Mouse (Mus musculus) kidney, postnatal 25 days (tissue): ENCODE data around the gene Gpc6.
"Not testable (repeated sequence)": the region's sequence is repeated elsewhere in the genome, so short reads cannot be mapped to it uniquely, and the experiment has no call there.

Source experiments
- DNase-seq, 2 experiments: peaks; one replicate each; pipeline ENCODE4 v3.0.0; 2021; ENCODE audit warnings: mixed read lengths in 2 of 2

The Gpc6 gene

DNA sequence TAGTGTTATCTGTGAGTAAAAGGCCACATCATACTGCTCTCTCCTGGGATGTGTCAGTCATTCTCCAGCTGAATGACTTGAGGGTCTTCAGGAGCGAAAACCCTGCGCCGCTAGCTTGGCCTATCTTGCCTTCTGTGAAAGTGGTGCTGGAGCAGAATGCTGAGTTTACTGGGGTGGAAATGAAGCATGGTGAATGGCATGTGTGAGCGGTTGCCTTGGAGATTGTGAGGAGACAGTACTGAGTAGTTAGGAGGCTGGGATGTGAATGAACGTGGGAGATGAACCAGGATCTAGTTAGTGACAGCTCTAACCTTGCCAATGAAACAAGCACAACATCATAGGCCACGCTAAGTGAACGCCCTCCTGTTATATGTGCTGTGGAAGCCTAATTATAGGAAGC is 458.1 kb downstream of the Gpc6 start:
- DNase-seq = no peak

DNA sequence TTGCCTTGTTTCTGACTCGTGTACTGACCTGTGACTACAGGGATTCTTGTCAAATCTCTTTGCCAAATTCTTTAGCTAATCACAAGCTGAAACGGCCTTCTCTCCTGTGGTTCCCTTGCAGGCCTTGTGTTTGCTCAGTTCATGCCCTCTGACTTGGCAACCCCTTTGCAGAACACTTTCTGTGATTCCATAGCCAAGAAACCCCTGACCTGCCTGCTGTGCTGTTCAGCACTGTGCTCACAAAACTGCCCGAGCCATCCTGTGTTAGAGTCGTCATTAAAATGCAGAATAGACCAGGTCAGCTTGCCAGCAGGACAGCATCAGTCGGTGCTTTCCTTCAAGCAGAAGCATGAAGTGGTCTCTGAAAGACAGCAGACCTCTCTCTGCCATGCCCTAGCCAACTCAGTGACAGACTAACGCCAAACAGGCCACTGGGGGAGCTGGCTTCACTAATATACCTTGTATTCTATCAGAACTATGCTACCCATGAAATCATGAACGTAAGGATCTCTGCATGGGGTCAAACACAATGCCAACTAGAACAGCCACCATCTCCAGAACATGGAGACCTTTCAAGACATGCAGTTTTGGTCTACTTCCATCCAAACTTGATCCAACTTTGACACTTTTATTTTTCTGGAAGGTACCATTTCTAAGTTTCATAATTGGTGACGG is 459.1 kb downstream of the Gpc6 start:
- peak in 1 of 2 experiments; percentile 45 for DNase-seq

DNA sequence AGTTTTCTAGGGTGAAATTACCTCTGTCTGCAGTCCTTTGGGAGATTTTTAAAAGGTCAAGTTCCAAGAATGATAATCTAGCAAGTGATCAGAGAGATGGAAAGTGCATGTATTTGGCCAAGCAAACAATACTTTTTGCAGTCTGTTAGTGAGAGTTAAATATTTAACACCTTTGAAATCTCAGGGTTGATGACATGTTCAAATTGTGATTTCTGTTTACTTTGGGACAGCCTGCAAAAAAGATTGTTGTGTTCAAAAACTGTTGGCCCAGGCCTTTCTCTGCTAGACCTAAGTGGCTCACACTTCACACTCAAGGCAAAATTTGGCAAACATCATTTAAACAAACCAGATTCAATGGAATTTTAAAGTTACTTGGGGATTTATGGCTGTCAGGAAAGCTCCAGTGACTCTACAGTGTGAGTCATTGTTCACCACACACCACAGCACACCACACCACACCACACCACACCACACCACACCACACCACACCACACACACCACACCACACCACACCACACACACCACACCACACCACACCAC is 460.7 kb downstream of the Gpc6 start:
- no peak for DNase-seq

DNA sequence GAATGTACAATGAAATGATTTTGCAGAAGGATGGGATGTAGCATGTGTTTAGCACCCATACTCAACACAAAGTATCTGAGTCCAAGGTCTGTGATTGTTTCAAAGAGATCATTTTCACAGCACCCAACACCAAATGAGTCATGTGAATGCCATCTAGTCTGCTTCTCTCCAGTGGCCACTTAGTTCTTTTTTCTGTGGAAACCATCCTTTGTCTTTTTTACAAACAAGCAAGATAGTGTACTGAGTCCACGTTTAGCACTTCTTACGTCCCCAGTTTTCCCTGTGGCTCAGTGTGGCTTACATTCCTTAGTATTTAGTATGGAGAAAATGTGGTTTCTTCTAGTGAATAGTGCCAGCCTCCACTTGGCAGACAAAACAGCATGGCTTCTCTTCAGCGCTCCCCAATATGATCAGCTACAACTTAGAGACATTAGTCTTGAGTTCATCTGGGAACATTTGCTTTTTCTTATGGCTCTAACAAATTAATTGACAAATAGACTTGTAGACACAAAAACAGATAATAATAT is 465.7 kb downstream of the Gpc6 start:
- no peak for DNase-seq

DNA sequence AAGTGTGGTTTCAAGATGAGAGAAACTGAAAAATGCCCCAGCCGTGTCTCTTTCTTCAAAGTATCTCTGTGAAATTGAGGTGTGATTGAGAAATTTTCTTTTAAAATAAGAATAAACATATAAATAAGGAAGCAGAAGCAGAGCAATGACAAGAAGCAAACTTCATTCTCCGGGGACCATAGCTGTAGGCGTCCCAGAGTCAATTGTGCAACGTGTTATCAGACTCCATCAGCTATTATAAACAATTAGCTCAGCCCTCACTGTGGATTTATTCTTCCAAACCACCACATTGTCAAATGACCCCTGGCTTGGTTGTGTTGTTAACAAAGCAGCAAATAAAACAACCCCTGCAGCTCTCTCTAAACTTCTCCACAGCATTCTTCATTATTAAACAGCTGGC is 466.3 kb downstream of the Gpc6 start:
- no peak for DNase-seq

DNA sequence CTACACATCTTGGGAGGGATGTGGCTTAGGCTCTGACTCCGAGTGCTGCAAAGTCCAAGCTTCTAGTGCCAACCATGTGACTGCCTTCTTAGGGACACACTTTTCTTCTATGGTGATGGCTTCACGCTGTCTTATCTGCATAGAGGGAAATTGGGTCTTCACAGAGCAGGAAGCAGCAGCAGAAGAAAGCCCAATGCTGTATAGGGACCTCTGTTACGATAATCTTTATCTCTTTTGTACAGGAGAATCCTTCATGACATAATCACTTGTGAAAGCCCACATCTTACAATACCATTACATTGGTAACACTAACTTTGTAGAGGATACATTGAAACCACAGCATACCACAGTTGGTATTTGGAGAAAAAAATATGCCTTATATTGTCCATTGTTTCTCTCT is 472.1 kb downstream of the Gpc6 start:
- DNase-seq = no peak

DNA sequence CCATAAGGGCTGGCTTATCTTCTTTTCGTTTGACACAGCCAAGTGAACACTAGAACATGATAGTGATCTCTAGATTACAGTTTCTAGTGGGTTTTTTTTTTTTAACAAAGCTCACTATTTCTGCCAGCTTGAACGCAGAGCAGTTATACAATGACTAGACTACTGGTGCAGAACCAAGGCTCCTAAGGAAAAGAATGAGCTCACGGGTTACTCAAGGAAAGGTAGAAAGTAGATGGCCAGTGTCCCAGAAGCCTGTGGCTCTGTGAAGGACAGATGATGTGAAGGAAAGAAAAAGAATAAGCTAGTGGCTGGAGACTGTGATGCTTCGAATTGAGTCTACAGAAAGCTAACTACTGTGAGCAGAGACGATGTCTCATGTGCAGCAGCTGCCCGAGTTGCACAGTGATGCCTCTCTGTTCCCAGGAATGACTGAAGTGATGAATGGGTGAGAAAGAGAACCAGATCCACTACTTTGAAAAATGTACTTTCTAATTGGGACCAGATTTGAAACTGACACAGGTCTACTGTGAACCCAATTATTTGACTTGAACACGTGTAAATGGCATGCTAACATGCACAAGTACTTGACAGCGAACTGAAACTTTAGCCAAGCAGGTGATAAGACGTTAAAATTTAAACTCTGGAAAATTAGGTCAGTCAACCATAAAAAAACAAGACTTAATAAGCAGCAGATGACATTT is 482.9 kb downstream of the Gpc6 start:
- DNase-seq = no peak

DNA sequence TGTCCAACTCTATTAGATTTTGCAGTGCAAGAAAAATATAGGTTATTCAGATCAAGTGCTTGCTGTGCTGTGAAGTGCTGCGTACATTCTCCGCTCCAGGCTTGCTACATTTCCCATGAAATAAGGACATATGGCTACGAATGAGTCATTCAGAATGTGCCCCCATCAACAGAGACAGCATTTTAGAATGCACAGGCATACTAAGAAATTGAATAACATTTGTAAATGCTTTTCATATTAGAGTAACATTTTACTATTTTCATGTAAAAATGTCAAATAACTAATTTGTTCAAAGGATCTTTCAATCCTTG is 483.4 kb downstream of the Gpc6 start:
- no peak for DNase-seq

DNA sequence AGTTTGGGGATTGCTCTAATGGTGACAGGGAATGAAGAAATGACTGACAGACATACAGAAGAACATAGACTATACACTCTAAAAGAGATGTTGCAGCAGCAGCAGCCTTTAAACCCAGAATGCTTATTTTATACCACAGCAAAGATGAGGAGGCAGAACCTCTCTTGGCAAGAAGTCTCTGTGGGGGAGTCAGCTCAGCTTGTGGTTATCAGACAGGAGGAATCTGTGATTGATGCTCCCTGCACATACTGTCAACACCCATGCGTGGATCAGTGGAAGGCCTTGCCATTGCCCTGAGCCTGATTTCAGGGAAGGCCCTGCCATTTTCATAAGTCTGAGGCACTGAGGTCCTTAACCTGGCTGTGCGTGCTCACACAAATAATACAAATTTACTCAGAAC is 484.7 kb downstream of the Gpc6 start:
- no peak for DNase-seq

DNA sequence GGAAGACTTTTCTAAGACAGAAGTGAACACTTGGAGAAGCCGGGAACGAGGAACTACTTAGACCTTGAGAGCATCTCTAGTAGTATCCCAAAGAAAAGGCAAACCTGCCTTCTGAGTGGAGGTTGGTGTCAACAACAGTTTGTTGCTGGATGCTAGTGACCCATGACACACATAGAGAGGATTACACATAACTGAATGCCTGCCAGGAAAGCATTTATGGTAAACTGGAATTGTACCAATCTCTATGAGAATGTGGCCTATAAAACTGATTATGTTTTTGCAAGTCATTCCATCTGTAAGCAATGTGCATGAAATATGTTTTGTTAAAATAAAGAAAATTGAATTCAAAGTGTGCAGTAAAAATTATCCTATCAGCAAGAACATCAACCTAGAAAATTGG is 485.4 kb downstream of the Gpc6 start:
- DNase-seq = no peak

DNA sequence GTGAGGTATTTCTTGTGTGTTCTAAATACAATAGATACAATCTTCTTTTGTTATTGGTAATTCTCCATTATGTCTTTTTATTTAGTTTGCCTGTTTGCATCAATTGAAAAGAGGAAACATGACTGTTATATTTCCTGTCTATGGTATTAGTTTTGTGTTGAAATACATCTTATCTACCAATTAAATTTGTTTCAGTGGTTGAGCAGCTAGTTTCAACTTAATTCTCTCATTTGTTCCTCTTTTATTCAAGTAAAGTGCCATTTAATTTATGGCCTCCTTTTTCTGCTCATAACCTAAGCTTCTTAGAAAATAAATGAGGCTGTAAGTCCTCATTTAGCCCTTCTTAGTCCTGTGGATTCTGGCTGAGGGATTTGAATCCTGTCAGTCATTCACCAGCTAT is 489.9 kb downstream of the Gpc6 start:
- no peak for DNase-seq

DNA sequence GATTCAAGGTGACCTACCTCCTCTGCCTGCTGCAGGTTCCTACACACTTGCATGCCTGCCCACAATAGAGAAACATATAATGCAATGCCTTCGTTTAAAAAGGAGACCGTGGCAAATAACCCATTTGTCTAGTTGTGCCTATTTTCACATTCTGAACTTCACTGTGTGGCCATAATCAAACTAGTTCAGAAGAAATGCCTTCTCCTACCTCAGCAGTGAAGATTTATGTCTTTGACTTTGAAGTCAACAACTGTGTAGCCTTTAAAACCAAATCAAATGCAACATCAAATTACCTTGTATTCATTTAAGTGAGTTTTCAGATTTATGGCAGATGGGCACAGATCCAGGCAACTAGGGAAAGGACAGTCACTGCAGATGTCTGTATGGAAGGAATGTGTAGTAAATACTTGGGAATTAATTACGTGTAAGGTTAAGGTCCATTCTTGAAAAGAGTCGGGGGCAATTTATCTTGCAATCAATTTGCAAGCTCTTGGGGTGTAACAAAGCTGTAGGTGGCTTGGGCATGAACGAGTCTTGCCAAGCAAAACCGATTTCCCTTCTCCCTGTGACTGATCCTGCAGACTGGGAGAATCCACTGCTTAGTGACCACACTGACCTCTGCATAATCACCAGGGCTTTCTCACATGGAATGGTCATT is 494.6 kb downstream of the Gpc6 start:
- no peak for DNase-seq

DNA sequence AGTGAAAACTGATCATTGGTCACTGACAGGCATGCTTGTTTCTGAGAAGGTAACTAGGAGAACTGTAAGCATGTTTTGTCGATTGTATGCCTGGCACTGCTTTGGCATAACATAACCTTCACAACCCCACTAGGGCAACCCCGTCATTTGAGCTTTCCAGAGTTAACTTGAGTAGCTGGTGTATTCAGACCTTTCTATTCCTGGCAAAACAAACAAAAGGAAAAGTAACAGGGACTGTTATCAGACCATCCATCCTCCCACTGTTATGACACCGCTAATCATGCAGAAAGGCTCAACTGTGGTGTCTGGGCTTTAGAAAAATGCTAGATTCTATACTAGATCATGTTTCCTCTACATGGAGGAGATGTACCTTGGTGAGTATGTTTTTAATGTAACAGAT is 496.1 kb downstream of the Gpc6 start:
- DNase-seq = no peak

DNA sequence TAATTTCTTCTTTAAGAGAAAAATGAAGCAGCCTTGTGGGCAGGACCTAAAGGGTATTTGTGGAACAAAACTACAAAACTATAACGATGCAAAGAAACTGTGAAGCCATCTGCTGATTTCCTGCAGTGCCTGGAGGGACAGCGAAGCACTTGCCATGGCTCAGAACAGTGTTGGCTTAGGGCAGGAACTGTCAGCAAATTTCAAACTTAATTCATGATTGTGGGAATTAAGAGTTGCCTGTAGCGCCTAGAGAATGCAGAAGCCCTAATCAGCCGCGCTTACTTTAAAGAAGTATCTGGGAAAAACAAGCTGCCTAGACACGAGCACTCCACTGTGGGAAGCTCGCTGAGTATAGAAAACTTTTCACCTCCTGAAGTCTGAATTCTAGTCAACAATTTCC is 501.0 kb downstream of the Gpc6 start:
- no peak for DNase-seq

DNA sequence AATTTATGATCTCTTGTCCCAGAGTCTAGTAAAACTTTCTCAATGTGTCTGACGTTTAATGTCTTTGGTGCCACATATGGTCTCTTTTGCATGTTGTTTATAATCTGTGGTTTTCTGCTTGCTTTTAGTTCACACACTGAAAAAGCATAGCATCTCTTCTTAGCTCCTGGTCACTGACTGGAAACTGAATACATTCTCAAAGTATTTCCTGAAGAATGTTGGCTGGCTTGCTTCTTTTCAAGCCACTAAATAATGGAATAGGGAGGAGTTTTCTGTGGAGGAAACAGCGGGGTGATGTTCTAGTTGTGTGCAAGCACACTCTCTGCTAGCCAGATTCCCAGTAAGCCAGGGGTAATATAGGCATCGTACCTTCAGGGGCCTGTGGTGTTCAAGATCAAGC is 502.7 kb downstream of the Gpc6 start:
- DNase-seq = no peak

DNA sequence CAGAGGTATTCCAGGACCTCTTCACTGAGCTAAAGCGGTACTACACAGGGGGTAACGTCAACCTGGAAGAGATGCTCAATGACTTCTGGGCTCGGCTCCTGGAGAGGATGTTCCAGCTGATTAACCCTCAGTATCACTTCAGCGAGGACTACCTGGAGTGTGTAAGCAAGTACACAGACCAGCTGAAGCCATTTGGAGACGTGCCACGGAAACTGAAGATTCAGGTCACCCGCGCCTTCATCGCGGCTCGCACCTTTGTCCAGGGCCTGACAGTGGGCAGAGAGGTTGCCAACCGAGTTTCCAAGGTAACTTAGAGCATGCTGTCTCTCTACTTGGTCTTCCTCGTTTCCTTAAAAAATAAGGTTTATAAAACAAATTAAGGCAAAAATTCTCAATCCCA is 510.6 kb downstream of the Gpc6 start:
- peak in 1 of 2 experiments; percentile 25 for DNase-seq

DNA sequence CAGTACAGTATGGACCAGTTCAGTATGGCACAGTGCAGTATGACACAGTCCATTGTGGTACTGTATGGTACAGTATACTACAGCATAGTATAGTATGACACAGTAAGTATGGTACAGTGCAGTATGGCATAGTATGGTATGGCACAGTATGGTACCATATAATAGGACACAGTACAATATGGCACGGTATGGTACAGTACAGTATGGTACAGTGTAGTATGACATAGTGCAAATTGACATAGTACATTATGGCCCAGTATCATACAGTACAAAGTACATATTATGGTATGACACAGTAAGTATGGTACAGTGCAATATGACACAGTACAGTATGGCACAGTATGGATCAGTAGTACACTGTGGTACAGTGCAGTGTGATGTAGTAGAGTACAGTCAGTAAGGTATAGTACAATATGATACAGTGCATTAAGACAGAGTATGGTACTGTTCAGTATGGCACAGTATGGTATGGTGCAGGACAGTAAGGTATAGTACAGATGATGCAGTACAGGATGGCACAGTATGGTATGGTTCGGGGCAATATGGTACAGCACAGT is 521.6 kb downstream of the Gpc6 start:
- not testable (repeated sequence) for DNase-seq

DNA sequence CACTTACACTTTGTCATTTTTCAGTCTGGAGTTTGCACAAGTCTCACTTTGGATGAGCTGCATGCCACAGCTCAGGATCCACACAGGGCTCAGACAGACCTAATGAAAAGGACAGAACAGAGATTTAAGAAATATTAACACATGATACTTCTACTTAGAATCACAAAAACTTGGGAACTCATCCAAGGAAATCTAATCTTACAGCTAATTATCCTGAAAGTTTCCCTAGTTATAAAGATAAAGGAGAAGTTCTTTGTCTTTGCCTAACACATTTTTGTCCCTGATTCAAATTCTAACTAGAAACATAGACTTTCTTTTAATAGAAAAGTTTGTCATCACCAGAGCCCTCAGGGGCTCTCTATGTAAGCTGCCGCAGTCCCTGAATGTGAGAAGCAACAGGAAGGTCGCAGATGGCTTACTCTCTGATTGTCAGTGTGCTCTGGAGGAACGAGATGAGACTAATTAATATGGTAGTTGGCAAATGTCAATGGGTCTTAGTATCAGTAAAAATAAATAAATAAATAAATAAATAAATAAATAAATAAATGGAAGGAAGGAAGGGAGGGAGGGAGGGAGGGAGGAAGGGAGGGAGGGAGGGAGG is 526.4 kb downstream of the Gpc6 start:
- no peak for DNase-seq

DNA sequence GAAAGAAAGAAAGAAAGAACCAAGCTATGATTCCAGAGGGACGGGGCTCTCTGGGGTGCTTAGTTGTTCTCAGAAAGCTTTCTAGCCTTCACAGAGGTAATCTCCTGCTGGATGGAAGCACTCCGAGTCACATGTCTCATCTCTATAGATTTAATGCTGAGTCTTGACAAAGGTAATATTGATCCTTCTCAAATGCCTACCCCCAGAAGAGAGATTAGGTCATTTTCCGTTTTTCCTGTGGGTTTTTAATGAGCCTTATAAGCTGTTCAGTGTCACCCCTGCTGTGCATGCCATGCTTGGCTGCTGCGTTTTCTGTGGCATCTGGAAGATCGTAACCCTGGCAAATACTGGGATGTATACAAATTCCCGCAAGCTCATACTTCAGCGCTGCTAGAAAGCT is 527.0 kb downstream of the Gpc6 start:
- DNase-seq = no peak

DNA sequence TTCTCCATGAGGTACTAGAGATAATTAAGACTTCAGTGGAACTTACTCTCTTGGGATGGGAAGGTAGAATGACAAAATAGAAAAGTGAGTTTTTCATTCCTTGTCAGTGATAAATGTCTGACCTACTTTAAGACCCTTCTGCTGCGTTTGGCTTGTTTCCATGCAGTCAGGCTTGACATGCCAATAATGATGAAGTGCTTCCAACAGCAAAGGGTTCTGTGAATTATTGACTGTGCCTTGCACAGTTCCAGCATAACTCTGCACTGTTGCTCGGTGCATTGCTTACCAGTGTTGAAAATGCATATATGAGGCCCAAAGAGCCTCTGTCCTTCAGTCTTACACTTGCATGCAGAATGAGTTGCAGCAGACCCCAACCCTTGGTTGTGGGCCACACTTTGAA is 548.3 kb downstream of the Gpc6 start:
- peak in 1 of 2 experiments; percentile 31 for DNase-seq

DNA sequence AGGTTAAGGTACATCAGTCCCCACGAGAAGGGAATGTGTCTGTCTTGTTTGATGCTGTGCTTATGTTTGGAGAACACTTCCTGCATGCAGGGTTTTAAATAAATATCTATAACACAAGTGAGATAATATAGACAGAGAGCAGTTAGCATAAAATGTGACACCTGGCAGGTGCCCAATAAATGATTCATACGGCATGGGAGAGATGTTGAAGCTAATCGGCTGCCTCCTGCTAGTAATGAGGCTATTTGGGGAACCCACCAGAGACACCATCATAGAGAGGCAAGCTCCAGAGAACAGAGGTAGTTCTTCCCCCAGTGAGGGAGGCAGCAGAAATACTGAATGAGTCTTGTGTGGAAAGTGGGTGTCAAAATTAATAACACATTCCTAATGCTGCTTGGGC is 553.8 kb downstream of the Gpc6 start:
- DNase-seq = no peak

DNA sequence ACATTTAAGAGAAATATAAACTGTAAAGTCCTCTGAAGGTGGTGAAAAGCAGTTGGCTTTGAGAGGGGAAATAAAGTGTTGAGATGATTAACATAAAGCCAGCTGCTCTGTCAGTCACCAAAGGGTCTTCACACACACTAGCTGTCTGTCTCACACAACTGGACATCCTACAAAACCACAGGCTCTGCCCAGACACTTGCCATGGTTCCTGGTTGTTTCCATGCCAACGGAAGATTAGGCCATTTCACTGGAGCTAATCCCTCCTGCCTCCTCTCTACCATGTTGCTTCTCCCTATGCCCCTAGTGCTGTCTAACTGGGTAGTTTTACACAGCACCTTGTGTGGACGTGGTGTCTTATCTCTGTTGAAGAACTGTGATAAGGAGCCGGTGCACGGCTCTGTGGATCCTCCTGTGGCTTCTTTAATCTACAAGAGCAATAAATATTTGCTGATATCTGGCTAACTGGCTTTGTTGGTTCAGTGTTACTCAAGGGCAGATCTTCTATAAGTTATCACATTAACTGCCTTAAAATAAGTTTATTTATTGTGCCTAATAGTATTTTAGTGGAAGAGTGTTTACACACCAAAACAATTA is 562.1 kb downstream of the Gpc6 start:
- no peak for DNase-seq

DNA sequence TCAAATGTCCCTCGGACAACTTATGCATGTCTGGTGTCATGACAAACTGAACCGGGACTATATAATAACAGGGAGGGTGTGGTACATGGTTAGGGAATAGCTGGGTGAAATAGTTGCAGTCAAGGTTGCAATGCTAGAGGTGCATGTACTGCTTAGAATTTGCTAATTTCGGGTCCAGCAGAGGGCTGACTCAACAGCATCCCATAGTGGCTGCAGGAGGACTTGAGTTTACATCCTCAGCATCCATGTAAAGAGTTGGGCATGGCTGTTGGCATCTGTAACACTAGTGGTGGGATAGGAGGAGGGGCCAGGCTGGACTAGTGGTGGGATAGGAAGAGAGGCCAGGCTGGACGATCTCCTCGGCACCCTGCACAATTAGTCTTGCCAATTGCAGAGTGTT is 565.4 kb downstream of the Gpc6 start:
- DNase-seq = no peak
